Mouse (Mus musculus) lung, embryonic 16.5 days (tissue): Measurements from ENCODE around the gene Fggy. TPM values are rescaled to one million over a fixed set of nuclear protein-coding genes. Genes with fewer than 3 reads are reported as not detected.
A peak's percentile ranks its signal among the peaks of the same experiment; 100 is the strongest.

Experiments
- ATAC-seq: fragments of 200-750 bp; cut with Nextera tagmentation; 2 replicates; pipeline ENCODE4 v1.8.0; 2017; ENCODE audit warnings: low read depth, mild to moderate bottlenecking, moderate library complexity
- H3K27ac ChIP-seq: fragments of 300-500 bp; sonication (generic); 2 replicates; pipeline ENCODE4 v1.5.1; 2014; ENCODE audit warnings: mild to moderate bottlenecking, control low read depth, low read length
- H3K27me3 ChIP-seq: fragments of 300-500 bp; sonication (generic); 2 replicates; pipeline ENCODE4 v1.6.1; 2014; ENCODE audit warnings: low read depth, low read length, mixed read lengths; ENCODE audit not compliant: control insufficient read depth, insufficient read depth
- H3K36me3 ChIP-seq: fragments of 300-500 bp; sonication (generic); 2 replicates; pipeline ENCODE4 v1.6.1; 2014; ENCODE audit warnings: low read length; ENCODE audit not compliant: control insufficient read depth, insufficient read depth
- H3K4me1 ChIP-seq: fragments of 300-500 bp; sonication (generic); replicated peaks from 2 replicates; pipeline ENCODE4 v1.6.1; 2014; ENCODE audit warnings: low read length, mixed read lengths; ENCODE audit not compliant: control insufficient read depth, insufficient read depth
- H3K4me2 ChIP-seq: fragments of 300-500 bp; sonication (generic); 2 replicates; pipeline ENCODE4 v1.6.1; 2014; ENCODE audit warnings: low read depth, low read length, control low read depth
- H3K4me3 ChIP-seq: fragments of 300-500 bp; sonication (generic); 2 replicates; pipeline ENCODE4 v1.5.1; 2014; ENCODE audit warnings: mild to moderate bottlenecking, low read length, control low read depth
- H3K9ac ChIP-seq: fragments of 300-500 bp; sonication (generic); 2 replicates; pipeline ENCODE4 v1.6.1; 2014; ENCODE audit warnings: low read length, control low read depth
- H3K9me3 ChIP-seq: fragments of 300-500 bp; sonication (generic); 2 replicates; pipeline ENCODE4 v1.6.1; 2016; ENCODE audit warnings: low read length; ENCODE audit not compliant: control insufficient read depth
- WGBS: fragments of 180-500 bp; shearing (Covaris S2); extraction: QIAGEN DNeasy Blood & Tissue Kit; methylation state at CpG from one replicate; pipeline ENCODE4 v1.1.7; 2014; 5-methylcytosine and 5-hydroxymethylcytosine counted together
- polyA plus RNA-seq: library from polyadenylated mRNA; unstranded; fragments of >200 nt; fragmentation: Nextera tagmentation; extraction: Ambion mirVana; gene quantifications from 2 replicates; pipeline ENCODE4 v1.2.1, GENCODE M21; 2015

Gene Fggy
- polyA plus RNA-seq, 1 experiment from 2014 or later: 9.6 TPM

- H3K9ac ChIP-seq: no peak overlapping the region
- no peak for ATAC-seq
- H3K27ac ChIP-seq: no peak overlapping the region
- H3K4me2 ChIP-seq: no peak overlapping the region
- no peaks in the 10 kb centered on the region for H3K27me3 ChIP-seq
- H3K4me1 ChIP-seq: peaks cover 3% of the 10 kb centered on the region; the same call in 1 of the 2 replicates
- H3K4me3 ChIP-seq: no peak overlapping the region
- H3K9me3 ChIP-seq: no peaks in the 10 kb centered on the region
- 83% methylated on average over 3 of the region's 3 CpGs for WGBS
- no peaks in the 10 kb centered on the region for H3K36me3 ChIP-seq
Measured at GRCm38 (mm10) chr4:95771542-95771941, 214.2 kb downstream of the Fggy start.

DNA sequence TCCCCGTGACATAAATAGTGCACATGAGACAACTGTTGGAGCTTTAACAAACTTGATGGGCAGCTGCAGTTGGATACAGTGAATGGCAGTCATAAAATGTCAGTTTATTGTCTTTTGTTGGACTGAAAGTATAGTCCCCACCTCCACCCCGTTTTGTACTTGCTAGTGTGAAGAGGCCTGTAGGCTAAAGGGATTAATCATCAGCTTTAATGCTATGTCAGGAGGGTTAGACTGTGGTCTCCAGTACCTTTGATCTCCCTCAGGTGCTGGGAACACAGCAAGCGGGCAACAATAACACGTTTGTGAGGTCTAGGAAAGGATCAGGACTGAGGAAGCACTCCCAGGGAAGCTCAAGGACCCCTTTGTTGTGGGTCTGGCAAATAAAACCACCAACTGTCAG lies 214.6 kb downstream of the Fggy start:
- no peak for ATAC-seq
- no peaks in the 10 kb centered on the region for H3K27me3 ChIP-seq
- no peaks in the 10 kb centered on the region for H3K36me3 ChIP-seq
- WGBS: 38% methylated on average over 4 of the region's 4 CpGs
- no peak overlapping the region for H3K27ac ChIP-seq
- H3K4me2 ChIP-seq: no peak overlapping the region
- H3K4me1 ChIP-seq: peaks cover 3% of the 10 kb centered on the region; the same call in 1 of the 2 replicates
- H3K4me3 ChIP-seq: no peak overlapping the region
- H3K9me3 ChIP-seq: no peaks in the 10 kb centered on the region
- H3K9ac ChIP-seq: no peak overlapping the region

DNA sequence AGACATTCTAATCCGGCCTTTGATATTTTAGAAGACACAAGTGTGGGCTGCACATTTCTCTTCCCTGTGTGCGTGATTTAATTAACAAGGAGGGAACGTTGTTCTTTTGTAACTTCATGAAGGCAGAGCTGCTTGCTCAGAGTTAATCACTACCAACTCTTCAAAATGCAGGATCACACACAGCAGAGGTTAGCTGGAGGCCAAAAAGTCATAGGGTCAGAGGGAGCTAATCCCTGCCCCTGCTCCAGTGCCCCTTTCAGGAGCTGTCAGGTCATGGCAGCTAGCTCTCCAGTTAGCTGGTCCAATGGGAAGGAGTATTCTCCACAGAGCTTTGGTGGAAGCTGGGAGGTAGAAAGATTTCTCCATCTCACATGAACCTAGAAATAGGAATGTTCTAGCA lies 215.4 kb downstream of the Fggy start:
- Histone ChIP-seq H3K9me3 (no peaks in the 10 kb centered on the region), H3K9ac (no peak overlapping the region), H3K36me3 (no peaks in the 10 kb centered on the region), H3K27me3 (no peaks in the 10 kb centered on the region), H3K4me1 (peaks cover 3% of the 10 kb centered on the region; the same call in 1 of the 2 replicates), H3K4me3 (no peak overlapping the region), H3K4me2 (no peak overlapping the region), H3K27ac (no peak overlapping the region)
- no peak for ATAC-seq
- WGBS: 51% methylated on average over 3 of the region's 3 CpGs

DNA sequence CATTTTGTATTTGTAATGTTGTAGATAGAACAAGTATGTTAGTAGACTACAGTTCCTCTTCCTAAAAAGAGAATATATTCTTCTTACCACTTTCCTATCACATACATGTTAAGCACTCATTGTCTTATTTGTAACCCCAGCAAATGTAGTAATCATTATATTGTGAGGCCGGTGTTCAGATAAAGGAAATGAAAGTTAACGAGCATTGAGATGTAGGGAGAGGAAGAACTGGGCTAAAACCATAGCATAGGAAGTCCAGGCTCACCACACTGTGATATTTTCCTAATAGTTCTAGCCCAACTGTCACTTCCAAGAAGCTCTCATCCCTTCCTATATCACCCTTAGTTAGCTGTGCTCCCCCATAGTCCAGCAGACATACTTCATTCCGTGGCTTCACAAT lies 218.3 kb downstream of the Fggy start:
- ATAC-seq: no peak
- H3K9ac ChIP-seq: no peak overlapping the region
- no peak overlapping the region for H3K4me2 ChIP-seq
- no peak overlapping the region for H3K4me3 ChIP-seq
- H3K36me3 ChIP-seq: no peaks in the 10 kb centered on the region
- H3K4me1 ChIP-seq: 0 out of 2 replicates have a peak, but pooled peaks cover 3% of the 10 kb centered on the region
- H3K9me3 ChIP-seq: no peaks in the 10 kb centered on the region
- H3K27me3 ChIP-seq: no peaks in the 10 kb centered on the region
- H3K27ac ChIP-seq: no peak overlapping the region
- WGBS: 70% methylated on average over 3 of the region's 3 CpGs

DNA sequence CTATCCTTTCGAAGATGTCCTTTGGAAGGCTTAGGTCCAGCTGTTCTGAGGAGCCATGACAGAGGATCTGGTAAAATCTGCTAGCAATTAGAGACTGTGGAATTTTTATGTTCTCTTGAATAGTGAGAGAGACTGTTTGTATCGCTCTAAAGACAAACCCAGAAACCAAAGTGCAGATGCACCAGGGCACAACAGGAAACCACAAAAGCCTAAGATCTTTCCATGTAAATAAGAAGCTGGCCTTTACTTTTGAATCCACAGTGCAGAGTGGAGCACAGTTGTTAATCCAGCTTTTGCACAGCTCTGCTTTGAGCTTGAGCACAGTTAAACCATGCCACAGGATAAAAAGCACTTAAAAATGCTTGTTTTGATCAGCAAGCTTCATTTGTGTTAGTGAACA lies 220.5 kb downstream of the Fggy start:
- WGBS: 65% methylated on average over 2 of the region's 2 CpGs
- Histone ChIP-seq H3K27ac (no peak overlapping the region), H3K4me1 (0 out of 2 replicates have a peak, but pooled peaks cover 3% of the 10 kb centered on the region), H3K4me2 (no peak overlapping the region), H3K4me3 (no peak overlapping the region), H3K9me3 (no peaks in the 10 kb centered on the region), H3K27me3 (no peaks in the 10 kb centered on the region), H3K36me3 (no peaks in the 10 kb centered on the region), H3K9ac (no peak overlapping the region)
- no peak for ATAC-seq

DNA sequence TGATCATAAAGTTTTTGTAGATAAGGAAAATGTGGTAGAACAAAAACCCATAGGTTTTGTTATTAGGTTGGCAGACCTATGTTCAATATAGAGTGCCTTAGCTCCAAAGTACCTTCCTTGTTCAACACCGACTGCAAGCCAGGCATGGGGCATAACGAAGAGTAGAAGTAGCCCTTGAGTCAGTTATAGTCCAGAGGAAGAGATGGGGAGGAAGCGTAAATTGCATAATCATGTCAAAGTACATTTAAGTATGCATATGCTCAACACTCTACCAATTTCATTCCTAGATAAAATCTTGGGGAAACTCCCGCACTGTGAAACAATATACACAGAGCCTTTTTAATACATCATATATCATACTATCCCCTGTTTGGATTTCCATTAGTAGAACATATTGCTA lies 221.2 kb downstream of the Fggy start:
- ATAC-seq: no peak
- H3K4me1 ChIP-seq: 0 out of 2 replicates have a peak, but pooled peaks cover 3% of the 10 kb centered on the region
- no peak overlapping the region for H3K9ac ChIP-seq
- no peaks in the 10 kb centered on the region for H3K9me3 ChIP-seq
- no peak overlapping the region for H3K4me2 ChIP-seq
- H3K4me3 ChIP-seq: no peak overlapping the region
- no peaks in the 10 kb centered on the region for H3K36me3 ChIP-seq
- no peaks in the 10 kb centered on the region for H3K27me3 ChIP-seq
- no peak overlapping the region for H3K27ac ChIP-seq
- 79% methylated on average over 4 of the region's 4 CpGs for WGBS

GRCm38 (mm10) chr4:95784146-95784895 lies 227.0 kb downstream of the Fggy start:
- Histone ChIP-seq H3K9ac (no peak overlapping the region), H3K27ac (no peak overlapping the region), H3K4me1 (peaks cover 4% of the 10 kb centered on the region), H3K27me3 (no peaks in the 10 kb centered on the region), H3K4me3 (no peak overlapping the region), H3K4me2 (no peak overlapping the region), H3K9me3 (no peaks in the 10 kb centered on the region), H3K36me3 (no peaks in the 10 kb centered on the region)
- peak; percentile 77 for ATAC-seq
- 55% methylated on average over 4 of the region's 4 CpGs for WGBS

DNA sequence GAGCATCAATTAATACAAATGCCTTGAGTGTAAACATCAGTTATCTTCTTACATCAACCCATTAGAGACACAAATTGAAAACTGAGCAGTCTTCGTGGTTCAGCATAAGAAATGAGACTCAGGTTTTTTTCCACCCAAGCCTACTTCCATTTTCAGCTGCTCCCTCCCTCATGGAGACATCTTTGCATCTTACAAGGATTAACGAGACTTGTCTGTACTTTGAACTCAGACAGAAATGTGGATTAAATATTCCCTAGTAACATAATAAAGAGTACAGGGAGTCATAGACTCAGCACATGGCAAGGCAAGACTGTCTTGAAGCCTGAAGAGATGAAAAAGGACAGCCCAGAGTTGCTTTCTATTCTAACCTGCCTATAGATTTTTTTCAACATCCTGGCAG lies 230.3 kb downstream of the Fggy start:
- 69% methylated on average over 2 of the region's 2 CpGs for WGBS
- no peak overlapping the region for H3K4me3 ChIP-seq
- no peaks in the 10 kb centered on the region for H3K36me3 ChIP-seq
- H3K9ac ChIP-seq: no peak overlapping the region
- H3K4me1 ChIP-seq: peaks cover 4% of the 10 kb centered on the region
- H3K27ac ChIP-seq: no peak overlapping the region
- no peaks in the 10 kb centered on the region for H3K9me3 ChIP-seq
- ATAC-seq: no peak
- no peak overlapping the region for H3K4me2 ChIP-seq
- no peaks in the 10 kb centered on the region for H3K27me3 ChIP-seq

- H3K36me3 ChIP-seq: no peaks in the 10 kb centered on the region
- no peak overlapping the region for H3K4me3 ChIP-seq
- no peak overlapping the region for H3K4me2 ChIP-seq
- no peak overlapping the region for H3K27ac ChIP-seq
- no peaks in the 10 kb centered on the region for H3K27me3 ChIP-seq
- H3K9me3 ChIP-seq: no peaks in the 10 kb centered on the region
- ATAC-seq: no peak
- 52% methylated on average over 2 of the region's 2 CpGs for WGBS
- no peak overlapping the region for H3K9ac ChIP-seq
- peaks cover 4% of the 10 kb centered on the region for H3K4me1 ChIP-seq
Measured at GRCm38 (mm10) chr4:95788867-95789266, 231.6 kb downstream of the Fggy start.
